Mouse (Mus musculus) neural tube, embryonic 13.5 days (tissue): Measurements from ENCODE around the gene Rara. TPM values are rescaled to one million over a fixed set of nuclear protein-coding genes. Genes with fewer than 3 reads are reported as not detected.

Experiments
- ATAC-seq: fragments of 200-750 bp; cut with Nextera tagmentation; 2 replicates; pipeline ENCODE4 v1.8.0; 2017; ENCODE audit warnings: low read depth, mild to moderate bottlenecking, moderate TSS enrichment, moderate library complexity
- H3K27ac ChIP-seq: fragments of 300-500 bp; sonication (generic); replicated peaks from 2 replicates; pipeline ENCODE4 v1.5.1; 2015; ENCODE audit warnings: moderate library complexity, mild to moderate bottlenecking, inconsistent platforms
- H3K27me3 ChIP-seq: fragments of 300-500 bp; sonication (generic); 2 replicates; pipeline ENCODE4 v1.6.1; 2015; ENCODE audit warnings: mild to moderate bottlenecking, inconsistent platforms
- H3K36me3 ChIP-seq: fragments of 300-500 bp; sonication (generic); 2 replicates; pipeline ENCODE4 v1.6.1; 2015; ENCODE audit warnings: mild to moderate bottlenecking, inconsistent platforms
- H3K4me1 ChIP-seq: fragments of 300-500 bp; sonication (generic); replicated peaks from 2 replicates; pipeline ENCODE4 v1.6.1; 2015; ENCODE audit warnings: inconsistent platforms
- H3K4me2 ChIP-seq: fragments of 300-500 bp; sonication (generic); 2 replicates; pipeline ENCODE4 v1.6.1; 2015; ENCODE audit warnings: inconsistent platforms, mild to moderate bottlenecking, moderate library complexity
- H3K4me3 ChIP-seq: fragments of 300-500 bp; sonication (generic); 2 replicates; pipeline ENCODE4 v1.5.1; 2015; ENCODE audit warnings: mild to moderate bottlenecking, inconsistent platforms
- H3K9ac ChIP-seq: fragments of 300-500 bp; sonication (generic); 2 replicates; pipeline ENCODE4 v1.6.1; 2015; ENCODE audit warnings: moderate library complexity, mild to moderate bottlenecking, inconsistent platforms
- H3K9me3 ChIP-seq: fragments of 300-500 bp; sonication (generic); 2 replicates; pipeline ENCODE4 v1.6.1; 2016; ENCODE audit warnings: inconsistent platforms
- WGBS: fragments of 180-500 bp; shearing (Covaris S2); methylation state at CpG from one replicate; pipeline ENCODE4 v1.1.7; 2015; 5-methylcytosine and 5-hydroxymethylcytosine counted together
- polyA plus RNA-seq: library from polyadenylated mRNA; unstranded; fragments of >200 nt; fragmentation: Nextera tagmentation; extraction: Ambion mirVana; gene quantifications from 2 replicates; pipeline ENCODE4 v1.2.1, GENCODE M21; 2015

Gene Rara
- 24.0 and 26.7 TPM in 2 replicates for polyA plus RNA-seq

DNA sequence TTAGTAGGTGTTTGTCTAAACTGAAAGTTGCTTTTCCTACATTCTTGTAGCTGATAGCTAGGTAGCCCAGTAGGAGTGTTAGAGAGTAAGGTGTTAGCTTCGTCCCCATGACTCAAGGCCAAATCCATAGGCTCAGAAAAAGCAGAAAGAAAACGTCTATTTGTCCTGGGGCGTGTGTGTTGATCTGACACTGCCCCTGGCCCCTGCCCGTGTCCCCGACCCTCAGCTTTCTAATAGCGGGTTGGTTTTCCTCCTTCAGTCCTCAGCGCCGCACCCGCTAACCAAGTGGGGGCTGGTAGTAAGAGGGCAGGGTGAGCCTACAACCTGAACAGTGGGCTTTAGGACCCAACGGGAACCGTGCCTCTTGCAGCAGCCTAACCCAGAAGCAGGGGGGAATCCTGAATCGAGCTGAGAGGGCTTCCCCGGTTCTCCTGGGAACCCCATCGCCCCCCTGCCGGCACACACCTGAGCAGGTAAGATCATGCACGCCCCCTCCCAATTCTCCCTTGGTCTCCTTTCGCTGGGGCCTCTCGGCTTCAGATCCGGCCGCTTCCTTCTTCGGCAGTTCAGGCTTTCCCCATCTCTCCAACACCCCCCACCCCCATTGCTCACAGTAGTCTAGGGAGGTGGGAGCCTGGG lies at the start of gene Rara:
Gene Rara, plus strand, starts transcription at position 381 of the 639 bp plus-strand sequence.
- Histone ChIP-seq H3K9me3 (no peaks in the 10 kb centered on the region), H3K4me1 (peaks cover 98% of the 10 kb centered on the region), H3K4me3 (peak within 1 kb of the TSS; percentile 55), H3K36me3 (no peaks in the 10 kb centered on the region), H3K27me3 (no peaks in the 10 kb centered on the region), H3K4me2 (peak within 1 kb of the TSS; percentile 76), H3K27ac (peak within 1 kb of the TSS; percentile 88), H3K9ac (peak within 1 kb of the TSS; percentile 79)
- ATAC-seq, result no peak
- 14% methylated on average over 21 of the region's 21 CpGs for WGBS

DNA sequence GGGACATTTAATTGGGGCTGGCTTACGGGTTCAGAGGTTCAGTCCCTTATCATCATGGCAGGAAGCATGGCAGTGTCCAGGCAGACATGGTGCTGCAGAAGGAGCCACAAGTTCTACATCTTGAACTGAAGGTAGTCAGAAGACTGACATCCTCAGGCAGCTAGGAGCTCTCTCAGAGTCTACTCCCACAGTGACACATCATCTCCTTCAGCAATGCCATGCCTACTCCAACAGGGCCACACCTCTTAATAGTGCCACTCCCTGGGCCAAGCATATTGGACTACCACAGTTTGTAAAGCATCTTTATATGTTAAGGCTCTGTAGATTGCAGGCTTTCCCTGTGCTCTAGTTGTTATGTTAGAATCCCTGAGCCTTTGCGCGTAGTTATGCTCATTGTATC lies 39.9 kb upstream of the Rara start:
- no peak for ATAC-seq
- WGBS, result 90% methylated on average over 3 of the region's 3 CpGs
- Histone ChIP-seq H3K27me3 (no peaks in the 10 kb centered on the region), H3K4me3 (no peak overlapping the region), H3K36me3 (peaks cover 80% of the 10 kb centered on the region), H3K9me3 (no peaks in the 10 kb centered on the region), H3K4me2 (no peak overlapping the region), H3K4me1 (peaks cover 4% of the 10 kb centered on the region), H3K27ac (no peak overlapping the region), H3K9ac (no peak overlapping the region)

DNA sequence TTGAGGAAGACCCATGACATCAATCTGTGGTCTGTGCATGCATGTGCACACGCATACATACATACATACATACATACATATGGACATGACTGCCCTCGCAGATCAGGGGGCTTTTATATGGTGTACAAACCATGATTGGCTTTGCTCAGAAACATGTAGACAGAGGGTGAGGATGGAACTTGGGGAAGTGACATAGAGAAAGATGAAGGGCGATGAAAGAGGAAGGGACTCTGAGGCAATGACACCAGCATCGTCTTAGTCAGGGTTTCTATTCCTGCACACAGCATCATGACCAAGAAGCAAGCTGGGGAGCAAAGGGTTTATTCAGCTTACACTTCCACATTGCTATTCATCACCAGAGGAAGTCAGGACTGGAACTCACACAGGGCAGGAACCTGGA lies 38.5 kb upstream of the Rara start:
- Histone ChIP-seq H3K4me3 (no peak overlapping the region), H3K4me1 (peaks cover 4% of the 10 kb centered on the region), H3K36me3 (peaks cover 94% of the 10 kb centered on the region), H3K27me3 (no peaks in the 10 kb centered on the region), H3K27ac (no peak overlapping the region), H3K9me3 (no peaks in the 10 kb centered on the region), H3K4me2 (no peak overlapping the region), H3K9ac (no peak overlapping the region)
- no peak for ATAC-seq
- 94% methylated on average over 4 of the region's 4 CpGs for WGBS

DNA sequence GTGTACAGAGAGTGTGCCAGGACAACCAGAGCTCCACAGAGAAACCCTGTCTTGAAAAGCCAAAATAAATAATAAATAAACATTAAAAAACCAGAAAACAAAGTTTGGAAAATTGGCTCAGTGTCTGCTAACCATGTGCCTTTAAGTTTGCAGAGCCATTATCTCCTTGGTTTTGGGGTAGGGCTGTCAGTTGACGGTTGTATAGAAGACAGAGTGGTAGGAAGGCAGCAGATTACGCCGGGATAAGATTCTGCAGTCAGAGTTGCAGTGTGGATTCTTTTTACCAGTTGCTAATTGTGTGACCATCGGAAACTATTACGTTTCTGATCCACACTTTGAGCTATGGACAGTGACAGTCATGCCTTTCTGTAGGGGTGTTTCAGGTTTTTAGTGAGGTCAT lies 37.6 kb upstream of the Rara start:
- Histone ChIP-seq H3K27me3 (no peaks in the 10 kb centered on the region), H3K9ac (no peak overlapping the region), H3K4me2 (no peak overlapping the region), H3K4me1 (peaks cover 4% of the 10 kb centered on the region), H3K36me3 (peaks cover 96% of the 10 kb centered on the region), H3K27ac (no peak overlapping the region), H3K4me3 (no peak overlapping the region), H3K9me3 (no peaks in the 10 kb centered on the region)
- WGBS, result 93% methylated on average over 5 of the region's 5 CpGs
- ATAC-seq, result no peak

DNA sequence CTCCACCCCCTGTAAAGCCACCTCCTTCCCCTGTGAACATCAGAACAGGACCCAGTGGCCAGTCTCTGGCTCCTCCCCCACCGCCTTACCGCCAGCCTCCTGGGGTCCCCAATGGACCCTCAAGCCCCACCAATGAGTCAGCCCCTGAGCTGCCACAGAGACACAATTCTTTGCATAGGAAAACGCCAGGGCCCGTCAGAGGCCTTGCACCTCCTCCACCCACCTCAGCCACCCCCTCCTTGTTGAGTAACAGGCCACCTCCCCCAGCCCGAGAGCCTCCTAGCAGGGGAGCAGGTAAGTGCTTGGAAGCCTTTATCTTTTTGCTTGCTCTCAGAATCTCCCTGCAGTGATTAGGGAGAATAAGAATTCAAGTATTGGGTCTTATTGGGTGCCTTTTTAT lies 35.2 kb upstream of the Rara start:
- Histone ChIP-seq H3K9me3 (no peaks in the 10 kb centered on the region), H3K9ac (no peak overlapping the region), H3K4me1 (peaks cover 4% of the 10 kb centered on the region), H3K27me3 (no peaks in the 10 kb centered on the region), H3K4me3 (no peak overlapping the region), H3K27ac (no peak overlapping the region), H3K36me3 (peaks cover 96% of the 10 kb centered on the region), H3K4me2 (no peak overlapping the region)
- ATAC-seq, result no peak
- WGBS, result 56% methylated on average over 5 of the region's 5 CpGs

DNA sequence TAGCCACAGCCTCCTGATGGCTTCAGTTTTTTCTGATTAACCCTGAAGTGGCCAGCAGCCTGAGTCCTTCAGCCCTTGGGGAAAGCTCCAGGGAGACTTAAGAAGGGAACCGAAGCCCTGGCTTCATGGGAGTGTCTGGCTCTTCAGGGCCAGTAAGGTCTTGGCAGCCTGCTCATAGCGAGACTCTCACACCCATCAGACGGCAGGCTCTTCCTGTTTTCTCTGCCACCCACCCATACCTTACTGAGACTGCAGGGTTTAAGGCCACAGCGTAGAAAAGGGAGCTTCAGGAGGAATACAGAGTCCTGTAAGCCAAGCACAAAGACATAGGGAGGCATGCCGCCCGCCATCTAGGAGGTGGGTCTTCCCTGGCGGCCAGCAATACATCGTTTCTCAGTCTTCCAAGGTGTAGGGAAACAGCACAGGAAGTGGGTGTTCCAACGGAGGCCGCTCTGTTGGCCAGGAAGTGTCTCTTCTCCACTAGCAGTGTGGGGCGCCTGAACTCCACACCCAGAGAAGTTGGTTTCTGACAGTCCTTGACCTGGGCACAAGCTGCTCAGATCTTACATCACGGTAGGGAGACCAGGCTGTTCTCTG lies 27.0 kb upstream of the Rara start:
- H3K36me3 ChIP-seq, result peaks cover 86% of the 10 kb centered on the region
- no peak overlapping the region for H3K4me3 ChIP-seq
- 84% methylated on average over 12 of the region's 12 CpGs for WGBS
- no peak overlapping the region for H3K27ac ChIP-seq
- no peak overlapping the region for H3K4me2 ChIP-seq
- no peaks in the 10 kb centered on the region for H3K27me3 ChIP-seq
- H3K9me3 ChIP-seq, result no peaks in the 10 kb centered on the region
- no peak for ATAC-seq
- peaks cover 15% of the 10 kb centered on the region for H3K4me1 ChIP-seq
- H3K9ac ChIP-seq, result no peak overlapping the region

DNA sequence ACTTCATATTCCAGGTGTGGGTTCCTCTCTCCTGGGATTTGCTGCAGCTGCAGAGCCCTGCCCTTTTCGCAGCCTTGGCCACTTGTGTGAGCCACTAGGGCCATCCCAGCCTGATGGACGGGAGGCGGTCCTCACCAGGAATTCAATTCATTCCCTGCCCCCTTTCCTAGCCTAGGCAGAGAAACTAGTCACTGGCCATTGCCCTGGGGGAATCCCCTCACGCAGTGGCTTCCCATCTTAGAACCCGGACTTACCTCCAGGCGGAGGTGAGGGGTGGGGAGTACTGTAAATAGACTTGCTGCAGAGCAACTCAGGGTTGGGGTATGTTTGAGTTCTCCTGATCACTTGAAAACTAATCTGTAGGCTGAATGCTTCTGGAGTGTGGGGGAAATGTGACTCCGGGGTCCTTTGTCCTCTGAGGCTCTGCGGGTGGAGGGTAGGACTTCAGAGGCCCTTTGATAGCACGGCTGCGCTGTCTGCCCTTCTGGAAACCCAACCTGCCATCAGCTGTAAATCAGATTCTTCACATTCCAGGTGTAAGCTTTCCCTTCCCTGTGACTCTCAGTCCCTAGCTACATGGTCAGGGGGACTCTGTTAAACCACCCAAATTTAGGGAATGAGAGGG lies 24.9 kb upstream of the Rara start:
- H3K27me3 ChIP-seq, result no peaks in the 10 kb centered on the region
- H3K4me1 ChIP-seq, result peaks cover 20% of the 10 kb centered on the region
- peak overlapping the region; percentile 28 for H3K27ac ChIP-seq
- H3K9me3 ChIP-seq, result no peaks in the 10 kb centered on the region
- ATAC-seq, result no peak
- peak overlapping the region; percentile 43 for H3K9ac ChIP-seq
- 11% methylated on average over 10 of the region's 10 CpGs for WGBS
- no peak overlapping the region for H3K4me2 ChIP-seq
- no peak overlapping the region for H3K4me3 ChIP-seq
- peaks cover 70% of the 10 kb centered on the region for H3K36me3 ChIP-seq

DNA sequence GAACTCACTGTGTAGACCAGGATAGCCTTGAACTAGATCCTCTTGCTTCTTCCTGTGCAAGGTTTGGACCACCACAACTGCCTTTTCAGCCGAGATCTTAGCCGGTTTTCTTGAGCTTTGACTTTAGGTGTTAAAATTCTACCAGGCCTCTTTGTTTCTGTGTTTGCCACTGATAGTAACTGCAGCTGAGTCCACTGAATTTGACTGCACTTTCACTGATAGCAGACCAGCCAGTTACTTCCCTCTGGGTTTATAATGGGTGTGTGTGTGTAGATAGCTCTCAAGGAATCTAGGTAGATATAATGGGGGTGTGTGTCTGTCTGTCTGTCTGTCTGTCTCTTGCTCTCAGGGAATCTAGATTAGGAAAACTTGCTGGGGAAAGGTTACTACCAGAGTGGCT lies 23.0 kb upstream of the Rara start:
- H3K36me3 ChIP-seq, result peaks cover 54% of the 10 kb centered on the region
- WGBS, result 80% methylated on average over 2 of the region's 2 CpGs
- H3K4me3 ChIP-seq, result no peak overlapping the region
- no peak for ATAC-seq
- H3K4me2 ChIP-seq, result no peak overlapping the region
- peaks cover 38% of the 10 kb centered on the region for H3K4me1 ChIP-seq
- no peak overlapping the region for H3K27ac ChIP-seq
- H3K9ac ChIP-seq, result no peak overlapping the region
- no peaks in the 10 kb centered on the region for H3K9me3 ChIP-seq
- H3K27me3 ChIP-seq, result no peaks in the 10 kb centered on the region

DNA sequence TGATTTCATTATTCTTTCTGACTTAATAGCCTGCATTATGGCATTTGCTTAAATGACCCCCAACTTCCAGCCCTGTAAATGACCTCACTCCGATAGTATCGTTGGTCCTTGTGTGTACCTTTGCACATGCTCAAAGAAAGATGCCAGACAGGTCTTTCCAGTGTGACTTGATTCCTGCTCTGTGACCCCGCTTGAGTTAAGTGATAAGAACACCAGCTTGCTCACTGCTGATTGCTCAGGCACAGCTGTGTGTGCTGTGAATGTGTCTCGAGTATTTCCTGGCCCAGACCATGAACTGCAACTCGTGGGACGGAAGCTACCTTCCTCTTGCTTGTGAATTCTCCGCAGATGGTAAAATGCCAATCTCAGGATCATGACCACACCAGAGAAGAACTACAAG lies 22.6 kb upstream of the Rara start:
- Histone ChIP-seq H3K4me3 (no peak overlapping the region), H3K36me3 (peaks cover 49% of the 10 kb centered on the region), H3K9me3 (no peaks in the 10 kb centered on the region), H3K27me3 (no peaks in the 10 kb centered on the region), H3K4me1 (peaks cover 41% of the 10 kb centered on the region), H3K27ac (0 out of 2 replicates have a peak overlapping the region, but pooled peaks have one; percentile 9), H3K4me2 (no peak overlapping the region), H3K9ac (no peak overlapping the region)
- WGBS, result 90% methylated on average over 7 of the region's 7 CpGs
- ATAC-seq, result no peak

DNA sequence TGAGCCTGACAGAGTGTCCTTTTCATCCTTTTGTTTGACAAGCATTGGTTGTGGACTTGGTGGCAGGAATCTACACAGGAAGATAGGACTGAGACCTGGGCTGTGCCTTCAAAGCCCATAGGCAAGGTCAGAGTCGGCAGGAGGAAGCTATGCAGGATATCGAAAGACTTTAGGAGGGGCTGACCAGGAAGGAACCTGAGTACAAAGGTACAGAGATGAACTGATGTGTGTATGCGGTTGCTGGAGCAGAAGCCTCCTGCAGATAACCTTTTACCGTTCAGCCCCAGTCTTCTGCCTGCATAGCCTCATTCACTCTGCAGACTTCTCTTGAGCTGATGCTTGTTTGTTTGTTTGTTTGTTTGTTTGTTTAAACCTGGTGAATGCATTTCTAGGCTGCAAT lies 22.0 kb upstream of the Rara start:
- 88% methylated on average over 4 of the region's 4 CpGs for WGBS
- Histone ChIP-seq H3K4me1 (peaks cover 41% of the 10 kb centered on the region), H3K27ac (no peak overlapping the region), H3K4me2 (no peak overlapping the region), H3K27me3 (no peaks in the 10 kb centered on the region), H3K9ac (no peak overlapping the region), H3K36me3 (peaks cover 47% of the 10 kb centered on the region), H3K4me3 (no peak overlapping the region), H3K9me3 (no peaks in the 10 kb centered on the region)
- no peak for ATAC-seq

DNA sequence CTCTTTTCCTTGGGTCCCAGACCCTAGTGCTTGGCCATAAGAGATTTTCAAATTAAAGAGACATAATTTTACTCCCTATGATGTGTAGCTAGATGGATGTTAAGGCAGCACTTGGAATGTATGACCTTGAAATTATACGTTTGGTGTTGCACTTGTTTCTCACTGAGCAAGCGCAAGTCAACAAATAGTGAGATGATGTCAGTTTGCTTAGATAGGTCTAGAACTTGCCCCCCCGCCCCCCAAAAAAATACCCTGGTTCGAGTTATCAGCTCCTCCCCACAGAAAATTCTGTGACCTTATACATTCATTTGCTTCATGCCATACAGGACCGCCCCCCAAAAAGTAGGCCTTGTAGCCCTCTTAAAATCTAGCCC lies 20.6 kb upstream of the Rara start:
- ATAC-seq, result 0 out of 2 replicates have a peak, but pooled peaks have one; percentile 32
- Histone ChIP-seq H3K4me1 (peaks cover 41% of the 10 kb centered on the region), H3K9ac (peak overlapping the region; percentile 51), H3K36me3 (peaks cover 36% of the 10 kb centered on the region), H3K27ac (0 out of 2 replicates have a peak overlapping the region, but pooled peaks have one; percentile 7), H3K4me3 (peak overlapping the region; percentile 46; the same call in 1 of the 2 replicates), H3K4me2 (peak overlapping the region; percentile 94), H3K9me3 (no peaks in the 10 kb centered on the region), H3K27me3 (no peaks in the 10 kb centered on the region)
- WGBS, result 64% methylated on average over 5 of the region's 5 CpGs

DNA sequence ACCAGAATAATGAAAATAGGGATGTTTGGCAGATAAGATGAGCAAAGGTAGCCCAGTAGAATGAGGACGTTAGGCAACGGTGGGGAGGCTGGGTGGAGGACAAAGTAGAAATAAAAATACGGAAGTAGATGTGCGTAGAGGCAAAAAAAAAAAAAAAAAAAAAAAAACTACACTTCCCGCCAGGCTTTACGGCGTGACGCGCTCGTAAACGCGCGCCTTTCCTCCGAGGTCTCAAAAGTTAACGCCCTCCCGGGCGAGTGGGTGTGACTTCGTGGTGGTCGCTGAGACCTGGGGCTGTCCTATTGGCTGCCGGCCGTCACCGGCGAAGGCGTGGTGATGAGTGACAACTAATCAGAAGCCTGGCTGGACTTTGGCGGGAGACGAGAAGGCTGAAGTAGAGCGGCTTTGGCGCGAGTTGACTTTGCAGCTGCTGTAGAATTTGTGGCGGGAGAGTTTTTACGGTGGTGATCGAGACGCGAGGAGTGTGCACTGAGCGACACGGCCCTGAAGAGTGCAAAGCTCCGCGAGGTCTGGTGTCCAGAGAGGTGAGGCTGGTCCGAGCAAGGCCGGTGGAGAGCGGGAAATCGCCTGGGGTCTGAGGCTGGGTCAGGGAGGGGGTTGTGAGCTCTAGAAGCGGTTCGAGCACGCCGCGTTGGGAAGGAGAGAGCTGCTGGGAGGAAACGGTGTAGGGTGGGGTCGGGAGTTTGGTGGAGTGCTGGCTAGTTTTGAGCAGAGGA lies 20.0 kb upstream of the Rara start, which contains the start of gene Cdc6:
Gene Cdc6, plus strand, starts transcription at position 365 of the 737 bp plus-strand sequence.
- H3K4me2 ChIP-seq, result peak within 1 kb of the TSS; percentile 94
- peak within 1 kb of the TSS; percentile 46 for H3K4me3 ChIP-seq
- peak within 1 kb of the TSS; percentile 57 for H3K9ac ChIP-seq
- H3K27me3 ChIP-seq, result no peaks in the 10 kb centered on the region
- 0 out of 2 replicates have a peak within 1 kb of the TSS, but pooled peaks have one; percentile 7 for H3K27ac ChIP-seq
- no peaks in the 10 kb centered on the region for H3K9me3 ChIP-seq
- peak; percentile 95 for ATAC-seq
- under 1% methylated on average over 49 of the region's 49 CpGs for WGBS
- H3K4me1 ChIP-seq, result peaks cover 36% of the 10 kb centered on the region
- peaks cover 31% of the 10 kb centered on the region for H3K36me3 ChIP-seq
